In the genomic region with DNA sequence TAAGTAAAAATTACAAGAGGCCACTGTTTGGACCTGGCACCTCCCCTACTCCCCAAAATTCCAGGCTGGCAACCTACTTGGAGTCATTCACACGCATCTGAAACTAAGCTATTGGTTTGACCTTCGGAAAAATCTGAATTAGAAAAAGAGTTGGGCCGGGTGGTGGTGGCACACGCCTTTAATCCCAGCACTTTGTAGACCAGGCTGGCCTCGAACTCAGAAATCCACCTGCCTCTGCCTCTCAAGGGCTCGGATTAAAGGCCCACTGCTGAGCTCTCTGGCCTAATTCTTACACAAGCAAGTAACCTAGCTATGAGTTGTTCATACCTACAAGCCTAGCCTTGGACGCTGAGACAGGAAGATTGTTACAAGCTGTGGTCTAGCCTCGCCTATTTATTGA, we compare ENCODE assay signal across 26 mouse cellular contexts. TPM values are rescaled to one million over a fixed set of nuclear protein-coding genes. Genes with fewer than 3 reads are reported as not detected.
DNase-seq lines count a peak whose midpoint lies in the region; ATAC-seq lines count a peak whose summit lies in the region.
"Had no signal": no experiment of that assay in that cellular context is flagged by ENCODE, and none has a peak within 500 bp of the region (broad histone marks: within the 10 kb centered on the region; RNA-seq: fewer than 3 reads in every experiment).

No protein-coding gene starts in this region.

- peak overlapping the region; percentile 2 for H3K4me3 ChIP-seq in megakaryocyte, embryonic 14.5 days (replicated peaks)
- no peak overlapping the region for H3K4me3 ChIP-seq in liver, embryonic 13.5 days (replicated peaks)
- H3K4me3 ChIP-seq: forebrain, embryonic 13.5 days; heart, embryonic 10.5 days; heart, embryonic 15.5 days; hindbrain, embryonic 12.5 days; lung, embryonic 15.5 days; midbrain, embryonic 13.5 days had no signal

- no peaks in the 10 kb centered on the region for H3K27me3 ChIP-seq in megakaryocyte, embryonic 14.5 days (replicated peaks)
- no peaks in the 10 kb centered on the region for H3K27me3 ChIP-seq in liver, embryonic 13.5 days
- H3K27me3 ChIP-seq: forebrain, embryonic 13.5 days; heart, embryonic 15.5 days; hindbrain, embryonic 12.5 days; lung, embryonic 15.5 days; midbrain, embryonic 13.5 days had no signal

- 48% methylated on average over 8 of the region's 8 CpGs for WGBS in liver, embryonic 13.5 days (ENCODE audit: insufficient replicate concordance)

- H3K4me2 ChIP-seq in liver, embryonic 13.5 days: peak overlapping the region; percentile 40
- H3K4me2 ChIP-seq: forebrain, embryonic 13.5 days; heart, embryonic 15.5 days; hindbrain, embryonic 12.5 days; lung, embryonic 15.5 days; midbrain, embryonic 13.5 days had no signal

- H3K9me3 ChIP-seq in megakaryocyte, embryonic 14.5 days: no peaks in the 10 kb centered on the region
- H3K9me3 ChIP-seq in liver, embryonic 13.5 days (replicated peaks): no peaks in the 10 kb centered on the region
- H3K9me3 ChIP-seq: forebrain, embryonic 13.5 days; heart, embryonic 10.5 days; heart, embryonic 15.5 days; hindbrain, embryonic 12.5 days; lung, embryonic 15.5 days; midbrain, embryonic 13.5 days had no signal

- peaks cover 19% of the 10 kb centered on the region for H3K36me3 ChIP-seq in megakaryocyte, embryonic 14.5 days (replicated peaks; ENCODE audit: low read length)
- peaks cover 4% of the 10 kb centered on the region for H3K36me3 ChIP-seq in liver, embryonic 13.5 days

- no peak for ATAC-seq in megakaryocyte, adult 5-6 weeks (ENCODE audit: poor library complexity, severe bottlenecking)
- no peak for ATAC-seq in liver, embryonic 13.5 days (ENCODE audit: low read depth)
- ATAC-seq: forebrain, embryonic 13.5 days; hindbrain, postnatal 0 days; midbrain, embryonic 13.5 days had no signal

- H3K4me1 ChIP-seq in megakaryocyte, embryonic 14.5 days: peaks cover 75% of the 10 kb centered on the region
- H3K4me1 ChIP-seq in liver, embryonic 13.5 days (replicated peaks): peaks cover 76% of the 10 kb centered on the region
- H3K4me1 ChIP-seq: hindbrain, embryonic 12.5 days; midbrain, embryonic 13.5 days had no signal

- H3K27ac ChIP-seq in liver, embryonic 13.5 days: peak overlapping the region; percentile 53
- H3K27ac ChIP-seq: forebrain, embryonic 13.5 days; heart, embryonic 10.5 days; hindbrain, embryonic 12.5 days; hindbrain, postnatal 0 days; lung, embryonic 15.5 days; midbrain, embryonic 13.5 days; stomach, postnatal 0 days had no signal

- peak; percentile 87 for DNase-seq in Muller cell, postnatal 12 days (ENCODE audit: inconsistent ontology term)
- DNase-seq in liver, embryonic 13.5 days: no peak
- no peak for DNase-seq in gastrocnemius, adult 18-20 months (ENCODE audit: low spot score)
- DNase-seq in spleen, postnatal 4 days (ENCODE audit: low spot score in 2 of 2): no peak
- no peak for DNase-seq in urinary bladder, postnatal 10 days (ENCODE audit: low spot score)
- DNase-seq: adrenal gland, postnatal 10 days; cerebellum, adult 11 months; cerebellum, adult 9-10 months; cerebellum, postnatal 36 days; gastrocnemius, postnatal 14 days; heart, adult 11 months; kidney, adult 9 months; kidney, postnatal 25 days; right cerebral cortex, adult 18-20 months; thymus, adult 2 months; thymus, postnatal 4 days had no signal

- H3K9ac ChIP-seq in liver, embryonic 13.5 days: no peak overlapping the region
- H3K9ac ChIP-seq: forebrain, embryonic 13.5 days; heart, embryonic 15.5 days; hindbrain, embryonic 12.5 days; lung, embryonic 15.5 days; midbrain, embryonic 13.5 days had no signal

RNA-seq across cellular contexts. Expression of gene Pank1, which starts 33.9 kb away (rescaled TPM):
- polyA plus RNA-seq in megakaryocyte, embryonic 14.5 days (2012; ENCODE audit: insufficient read depth, low replicate concordance): 0.79 and 1.5 TPM in 2 replicates
- total RNA-seq in megakaryocyte, adult 5-6 weeks (2015): 6.2 and 7.7 TPM in 2 replicates
- total RNA-seq in megakaryocyte, adult 5-6 weeks (2017): 3.3 and 5.0 TPM in 2 replicates
- polyA plus RNA-seq in liver, embryonic 13.5 days (2015; fragmentation: Nextera tagmentation; extraction: Ambion mirVana): 4.6 and 6.1 TPM in 2 replicates
- total RNA-seq in gastrocnemius, adult 18-20 months (2021): 10 to 100 TPM; 14.7 to 17.8 TPM
